Mouse (Mus musculus) frontal cortex, postnatal 10 days (tissue): ENCODE measurements around the gene Plpp3.
A peak's percentile ranks its signal among the peaks of the same experiment; 100 is the strongest.

Experiments used
- DNase-seq, 2 experiments: peaks; one replicate each; pipeline ENCODE4 v3.0.0; 2022; ENCODE audit warnings: low spot score in 2 of 2, mixed read lengths in 1 of 2

Plpp3 gene

DNA sequence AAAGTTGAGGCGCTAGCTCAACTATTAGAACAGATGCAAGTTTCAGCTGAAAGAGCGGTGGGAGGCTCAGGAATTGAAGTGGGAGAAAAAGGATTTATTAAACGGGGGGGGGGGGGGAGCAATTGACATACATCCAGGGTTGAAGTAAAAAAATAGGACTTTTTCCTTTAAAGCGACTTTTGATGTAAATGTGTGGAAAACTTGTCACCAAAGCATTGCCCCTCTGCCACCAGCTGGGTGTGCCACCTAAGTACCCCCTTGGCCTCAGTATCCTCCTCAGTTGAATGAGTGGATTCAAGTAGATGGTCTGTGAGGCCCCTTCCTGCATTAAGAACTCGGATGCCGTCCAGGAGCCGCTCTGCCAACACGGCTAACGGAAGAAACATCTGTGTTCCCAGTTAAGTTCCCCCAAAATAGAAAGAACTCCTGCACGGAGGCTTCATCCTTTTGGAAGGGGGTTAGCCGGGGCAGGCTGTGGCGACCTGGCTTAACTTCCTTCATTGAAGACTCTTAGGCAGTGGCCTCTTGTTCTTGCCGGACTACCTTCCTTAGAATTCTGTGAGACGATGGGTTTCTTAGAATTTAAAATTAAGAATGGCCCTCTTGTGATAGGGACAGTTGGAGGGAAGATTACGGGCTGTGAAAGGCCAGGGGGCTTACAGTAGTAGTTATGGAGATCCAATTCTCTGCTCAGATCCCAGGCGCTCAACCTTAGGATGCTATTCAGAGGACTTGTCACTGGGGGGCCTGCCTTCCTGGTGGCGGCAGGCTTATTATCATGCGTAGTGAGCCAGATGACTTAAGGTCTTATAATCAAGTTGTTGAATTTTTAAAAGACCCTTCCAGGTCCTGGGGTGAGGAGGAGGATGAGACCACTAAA, 1.7 kb downstream of the Plpp3 start:
- DNase-seq, result no peak

DNA sequence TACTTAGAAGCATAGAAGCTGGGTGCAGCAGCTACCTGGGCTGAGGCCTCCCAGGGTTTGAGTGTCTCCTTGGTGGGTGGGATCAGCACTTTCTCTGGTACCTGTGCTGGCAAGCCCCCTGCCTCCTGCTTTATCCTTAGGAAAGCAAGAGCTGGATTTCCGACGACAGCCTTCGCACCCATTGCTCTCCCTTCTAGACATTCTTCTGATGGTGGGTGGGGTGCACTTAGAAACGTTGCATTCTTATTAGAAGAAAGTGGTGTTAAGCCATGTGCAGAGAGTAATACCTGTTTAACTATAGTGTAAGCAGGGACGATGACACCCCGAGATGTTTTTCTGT, 2.4 kb downstream of the Plpp3 start:
- DNase-seq, result no peak

DNA sequence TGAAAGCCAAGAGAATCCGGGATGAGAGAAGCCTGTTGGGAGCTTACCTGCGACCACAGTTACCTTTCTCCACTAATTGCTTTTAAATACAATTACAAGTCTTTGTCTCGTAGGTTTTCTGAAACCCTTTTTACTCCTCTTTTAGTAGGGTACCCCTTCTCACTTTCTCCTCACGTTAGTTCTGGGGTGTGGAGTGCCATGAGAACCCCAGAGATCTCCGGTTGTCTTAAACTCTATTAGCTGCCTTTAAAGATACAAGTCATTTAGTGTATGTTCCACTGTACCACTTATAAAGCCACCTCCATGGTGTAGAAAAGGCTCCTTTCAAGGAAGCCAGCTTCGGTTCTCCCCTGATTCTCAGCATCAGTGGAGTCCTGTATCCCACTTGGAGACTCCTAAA, 3.3 kb downstream of the Plpp3 start:
- no peak for DNase-seq

GRCm38 (mm10) chr4:105162014-105162413, 4.9 kb downstream of the Plpp3 start:
- peak in 1 of 2 experiments; percentile 4 for DNase-seq

DNA sequence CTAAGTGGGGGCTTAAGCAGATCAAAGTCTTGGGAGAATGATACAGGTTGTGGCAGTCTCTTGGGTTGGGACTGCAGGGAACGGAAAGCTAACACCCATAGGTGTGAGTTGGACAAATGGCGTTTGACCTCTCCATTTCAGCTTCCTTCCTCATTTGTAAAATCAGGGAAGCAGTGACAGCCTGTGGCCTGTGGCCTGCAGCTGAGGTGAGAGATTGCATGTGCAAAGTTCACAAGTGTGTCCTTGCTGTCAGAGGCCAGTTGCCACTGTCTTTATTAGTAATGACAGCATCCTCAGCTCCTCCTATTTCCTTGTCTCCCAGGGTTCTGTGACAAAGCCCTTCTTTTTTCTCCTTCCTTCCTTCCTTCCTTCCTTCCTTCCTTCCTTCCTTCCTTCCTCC, 5.5 kb downstream of the Plpp3 start:
- peak in 1 of 2 experiments; percentile 3 for DNase-seq

- DNase-seq, result peak in 1 of 2 experiments; percentile 3
Measured at GRCm38 (mm10) chr4:105163981-105164411, 6.8 kb downstream of the Plpp3 start.

- no peak for DNase-seq
Measured at GRCm38 (mm10) chr4:105164952-105165351, 7.8 kb downstream of the Plpp3 start.

DNA sequence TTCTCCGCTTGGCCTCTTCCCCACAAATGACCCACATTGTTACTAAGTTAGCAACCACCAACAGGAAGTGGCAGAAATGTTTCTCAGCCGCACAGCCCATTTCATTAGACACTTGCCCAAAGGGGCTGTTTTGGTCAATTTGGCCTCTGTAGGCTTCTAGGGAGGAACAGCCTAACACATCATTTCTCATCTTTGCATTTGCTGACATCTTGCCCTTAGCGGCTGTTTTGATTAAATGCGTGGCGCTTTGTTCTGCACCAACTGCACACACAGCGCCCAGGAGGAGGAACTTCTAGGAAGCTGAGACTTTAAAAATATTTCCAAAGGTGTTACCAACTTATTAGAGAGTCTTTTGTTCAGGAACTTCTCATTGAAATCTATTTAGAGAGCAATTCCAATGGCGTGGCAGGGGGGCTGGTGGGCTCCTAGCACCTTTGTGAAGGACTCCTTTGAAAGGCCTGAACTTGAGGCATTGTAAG, 12.0 kb downstream of the Plpp3 start:
- DNase-seq, result no peak

DNA sequence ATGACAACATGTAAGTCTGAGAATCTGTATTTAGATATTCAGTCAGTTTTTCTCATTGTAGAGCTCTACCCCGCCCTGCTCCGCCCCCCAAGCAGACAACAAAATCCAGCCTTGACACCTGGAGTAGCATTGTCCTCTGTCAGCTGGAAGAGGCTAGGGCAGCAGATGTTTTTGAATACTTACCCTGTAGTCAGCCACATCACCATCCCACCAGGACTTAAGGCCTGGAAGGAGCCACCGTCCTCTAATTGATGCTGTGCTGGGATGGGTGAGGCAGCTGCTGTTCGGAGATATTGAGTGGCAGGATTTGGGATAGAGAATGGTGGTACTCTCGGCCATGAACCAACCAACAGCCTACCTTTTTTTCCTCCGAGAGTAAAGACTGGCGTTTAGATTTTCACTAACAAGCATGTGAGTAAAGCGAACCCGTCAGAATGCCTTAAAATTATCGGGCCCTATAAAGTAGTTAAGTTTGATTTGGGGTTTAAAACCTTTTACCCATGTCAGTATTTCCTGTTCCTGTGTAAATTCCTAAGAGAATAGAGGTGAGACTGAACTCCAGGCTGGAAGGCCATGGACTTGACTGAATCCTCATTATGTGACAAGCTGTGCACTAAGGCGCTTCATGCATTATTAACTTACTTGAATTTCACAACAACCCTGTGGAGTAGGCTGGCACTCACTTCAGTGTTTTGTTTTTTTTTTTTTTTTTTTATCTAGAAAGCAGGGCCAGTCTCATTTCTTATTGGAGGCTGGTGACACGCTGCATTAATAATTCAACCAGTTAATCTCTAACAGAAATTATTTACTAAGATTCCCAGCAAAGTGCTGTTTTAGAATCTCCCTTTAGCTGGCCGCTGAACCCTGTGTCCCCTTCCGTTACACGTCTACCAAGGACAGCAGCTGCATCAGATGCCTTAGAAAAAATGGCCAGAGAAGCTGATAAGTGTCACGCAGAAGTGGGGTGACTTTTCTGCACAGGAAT, 13.0 kb downstream of the Plpp3 start:
- no peak for DNase-seq

DNA sequence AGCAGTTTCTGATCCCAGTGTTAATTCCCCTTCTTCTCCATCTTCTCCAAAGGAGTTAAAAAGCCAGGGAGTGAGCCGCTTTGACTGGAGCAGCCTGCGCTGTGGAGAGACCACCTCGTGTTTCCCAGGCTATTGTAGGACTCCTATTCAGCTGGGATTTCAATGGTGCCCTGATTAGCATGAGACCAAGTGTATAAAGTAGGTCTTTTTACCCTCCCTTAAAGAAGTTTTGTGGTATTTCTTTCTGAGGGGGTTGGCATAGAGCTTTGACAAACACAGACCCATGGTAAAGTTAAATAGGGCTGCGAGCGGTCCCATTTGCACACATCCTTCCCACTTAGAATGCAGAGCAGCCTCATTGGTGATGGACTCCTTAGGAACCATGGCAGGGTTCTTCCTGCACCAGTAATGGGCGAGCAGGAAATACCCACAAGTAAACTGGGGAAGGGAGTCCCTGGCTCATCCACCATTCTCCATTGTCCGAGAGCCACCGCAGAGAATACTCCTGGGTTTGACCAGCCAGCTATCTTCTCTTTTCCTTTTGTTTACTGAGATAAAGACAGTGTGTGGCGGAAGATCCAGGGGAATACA, 13.8 kb downstream of the Plpp3 start:
- DNase-seq, result no peak

- DNase-seq, result no peak
Measured at GRCm38 (mm10) chr4:105171432-105171831, 14.3 kb downstream of the Plpp3 start.

DNA sequence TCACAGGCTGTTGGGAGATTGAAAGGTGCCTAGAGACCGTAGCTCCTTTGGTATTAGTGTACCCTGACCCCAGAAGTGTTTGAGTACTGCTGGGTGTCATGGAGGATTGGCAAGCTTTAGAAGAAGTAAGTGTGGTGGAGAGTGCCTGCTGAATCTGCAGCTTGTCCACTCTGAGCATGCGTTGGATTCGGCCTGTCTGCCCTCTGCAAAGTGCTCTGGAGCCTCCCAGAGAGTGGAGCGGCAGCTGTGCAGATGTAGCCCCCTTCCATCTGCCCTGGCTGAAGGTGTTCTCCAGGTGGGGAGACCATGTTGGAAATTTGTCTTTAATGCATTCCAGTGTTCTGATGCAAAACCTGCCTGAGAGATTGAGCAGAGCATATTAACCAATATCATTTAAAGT, 17.6 kb downstream of the Plpp3 start:
- no peak for DNase-seq

DNA sequence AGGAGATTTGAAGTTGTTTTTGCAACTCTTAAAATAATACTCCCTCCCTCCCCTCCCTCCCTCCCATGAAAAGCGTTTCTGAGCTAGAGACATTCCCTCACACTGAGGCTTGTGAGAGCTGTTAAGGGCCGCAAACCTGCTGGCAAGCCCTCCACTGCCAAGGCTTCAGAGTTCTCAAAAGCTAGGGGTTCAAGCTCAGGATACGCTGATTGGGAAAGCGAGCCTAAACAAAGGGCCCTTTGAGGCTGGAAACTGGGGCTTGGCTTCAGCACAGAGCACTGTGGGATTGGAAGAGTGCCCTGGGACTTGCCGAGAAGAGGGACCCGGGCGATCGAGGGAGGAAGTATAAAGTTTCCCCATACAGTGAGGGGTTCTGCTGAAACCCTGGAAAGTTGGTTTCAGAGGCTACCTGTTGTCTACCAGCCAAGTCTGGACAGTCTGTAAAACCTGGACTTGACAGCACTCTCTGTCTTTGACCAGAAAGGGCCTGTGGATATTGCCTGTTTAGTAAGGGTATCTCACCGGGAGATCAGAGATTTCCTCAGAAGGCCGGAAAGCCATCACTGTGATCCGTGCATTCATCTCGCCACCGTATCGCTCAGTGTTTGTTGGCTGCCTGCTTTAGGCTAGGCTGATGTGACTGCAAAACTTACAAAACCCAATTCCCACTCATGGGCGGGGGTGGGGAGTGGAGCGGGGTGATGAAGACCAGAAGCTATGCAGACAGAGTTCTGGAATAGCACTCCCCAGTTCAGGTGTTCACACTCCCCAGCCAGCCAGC, 18.3 kb downstream of the Plpp3 start:
- peak; percentile 61 to 67 for DNase-seq

GRCm38 (mm10) chr4:105181014-105181658, 24.0 kb downstream of the Plpp3 start:
- peak; percentile 48 to 76 for DNase-seq

GRCm38 (mm10) chr4:105181659-105182167, 24.6 kb downstream of the Plpp3 start:
- no peak for DNase-seq

GRCm38 (mm10) chr4:105182249-105182648, 25.1 kb downstream of the Plpp3 start:
- DNase-seq, result no peak

GRCm38 (mm10) chr4:105184490-105184889, 27.3 kb downstream of the Plpp3 start:
- DNase-seq, result no peak

DNA sequence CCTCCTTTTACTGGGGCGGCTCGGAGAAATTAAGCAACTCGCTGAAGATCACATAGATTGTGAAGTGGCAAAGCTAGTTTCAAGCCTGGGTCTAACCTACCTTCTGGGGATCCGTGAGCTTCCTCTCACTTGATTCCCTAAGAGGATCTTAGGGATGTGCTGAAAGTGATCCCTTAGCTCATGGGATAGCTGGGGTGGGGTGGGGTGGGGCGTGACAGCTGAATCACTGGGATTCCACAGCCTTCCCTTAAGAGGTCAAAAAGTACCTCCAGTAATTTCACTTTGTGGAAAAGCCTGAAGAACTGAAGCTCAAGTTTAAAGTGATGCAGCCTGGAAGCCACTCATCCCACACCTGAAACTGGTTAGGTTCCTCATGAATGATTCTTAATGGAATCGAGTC, 27.8 kb downstream of the Plpp3 start:
- DNase-seq, result no peak

DNA sequence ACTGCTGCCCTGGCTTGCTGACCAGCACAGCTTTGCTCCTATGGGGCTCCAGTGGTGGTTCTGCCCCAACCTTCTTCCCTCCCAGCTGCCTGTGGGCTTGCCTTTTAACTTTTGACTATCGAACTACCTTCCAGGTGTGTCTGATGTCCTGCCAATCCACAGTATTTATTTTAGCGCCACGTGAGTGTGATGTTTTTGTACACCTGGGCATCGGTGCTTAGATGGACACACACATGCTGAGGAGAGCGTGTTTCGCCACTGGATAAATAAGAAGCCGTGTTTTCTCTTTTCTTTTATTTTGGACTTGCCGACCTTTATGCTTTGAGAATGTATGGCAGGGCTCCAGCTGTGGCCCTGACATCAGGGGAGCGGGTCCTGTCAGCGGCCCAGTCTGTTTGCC, 29.5 kb downstream of the Plpp3 start:
- no peak for DNase-seq

DNA sequence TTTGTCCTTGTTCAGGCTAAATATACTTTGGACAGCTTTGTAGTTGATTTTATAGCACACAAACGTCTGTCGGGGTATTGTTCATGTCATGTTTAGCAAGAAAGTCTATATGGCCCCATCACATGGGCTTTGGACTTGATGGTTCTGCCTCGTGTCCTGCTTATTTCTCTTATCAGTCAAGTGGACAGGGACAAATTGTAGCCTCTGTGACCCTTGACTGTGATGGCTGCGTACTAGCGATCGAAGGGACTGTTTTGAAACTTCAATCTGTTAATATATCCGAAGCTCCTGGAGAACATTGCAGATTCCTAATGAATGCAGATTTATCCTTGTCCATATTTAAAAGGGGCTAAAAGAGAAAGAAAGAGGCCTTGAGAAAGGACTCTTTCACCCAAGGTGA, 30.7 kb downstream of the Plpp3 start:
- no peak for DNase-seq
